11 mouse cellular contexts compared by ENCODE assay signal in genomic region chr19:45230201-45230611, GRCm38 (mm10). TPM values are rescaled to one million over a fixed set of nuclear protein-coding genes. Genes with fewer than 3 reads are reported as not detected.
DNase-seq lines count a peak whose midpoint lies in the region; ATAC-seq and TF ChIP-seq lines count a peak whose summit lies in the region.
"Had no signal": no experiment of that assay in that cellular context is flagged by ENCODE, and none has a peak within 500 bp of the region (broad histone marks: within the 10 kb centered on the region; RNA-seq: fewer than 3 reads in every experiment).

No protein-coding gene starts in this region.

- TF ChIP-seq CTCF in lung, postnatal 0 days (IDR thresholded peaks at IDR 0.05): no peak

- TF ChIP-seq EP300 in lung, postnatal 0 days (IDR thresholded peaks at IDR 0.05): no peak

- no peak overlapping the region for H3K4me3 ChIP-seq in forebrain, embryonic 11.5 days (ENCODE audit: low read depth, low read length)
- H3K4me3 ChIP-seq in forebrain, embryonic 16.5 days (replicated peaks; ENCODE audit: low read length): no peak overlapping the region
- H3K4me3 ChIP-seq in lung, postnatal 0 days (ENCODE audit: low read depth, low read length): peak overlapping the region; percentile 31; the same call in 1 of the 2 replicates
- peak overlapping the region; percentile 9; the same call in 1 of the 2 replicates for H3K4me3 ChIP-seq in limb, embryonic 13.5 days

- no peak overlapping the region for H3K9ac ChIP-seq in forebrain, embryonic 11.5 days (ENCODE audit: low read length)
- no peak overlapping the region for H3K9ac ChIP-seq in forebrain, embryonic 16.5 days (replicated peaks; ENCODE audit: low read depth, low read length)
- no peak overlapping the region for H3K9ac ChIP-seq in lung, postnatal 0 days (replicated peaks; ENCODE audit: low read depth)
- no peak overlapping the region for H3K9ac ChIP-seq in limb, embryonic 13.5 days
- H3K9ac ChIP-seq: forebrain, embryonic 15.5 days; liver, embryonic 13.5 days had no signal

- H3K27me3 ChIP-seq in forebrain, embryonic 11.5 days (ENCODE audit: control insufficient read depth, insufficient read depth, low read length): peaks cover 88% of the 10 kb centered on the region
- H3K27me3 ChIP-seq in forebrain, embryonic 16.5 days (replicated peaks; ENCODE audit: control insufficient read depth, insufficient read depth, low read length): peaks cover 67% of the 10 kb centered on the region
- peaks cover 91% of the 10 kb centered on the region for H3K27me3 ChIP-seq in lung, postnatal 0 days (replicated peaks; ENCODE audit: insufficient read depth, low read length)
- peaks cover 99% of the 10 kb centered on the region for H3K27me3 ChIP-seq in limb, embryonic 13.5 days

- no peak overlapping the region for H3K4me2 ChIP-seq in forebrain, embryonic 11.5 days (ENCODE audit: low read depth, low read length, severe bottlenecking)
- no peak overlapping the region for H3K4me2 ChIP-seq in forebrain, embryonic 16.5 days (ENCODE audit: low read length)
- H3K4me2 ChIP-seq in lung, postnatal 0 days (replicated peaks; ENCODE audit: low read depth, low read length): no peak overlapping the region
- peak overlapping the region; percentile 40; the same call in 1 of the 2 replicates for H3K4me2 ChIP-seq in limb, embryonic 13.5 days (replicated peaks)

- no peaks in the 10 kb centered on the region for H3K36me3 ChIP-seq in forebrain, embryonic 11.5 days (ENCODE audit: control insufficient read depth, insufficient read depth, low read length)
- H3K36me3 ChIP-seq in forebrain, embryonic 16.5 days (ENCODE audit: control insufficient read depth, insufficient read depth): no peaks in the 10 kb centered on the region
- no peaks in the 10 kb centered on the region for H3K36me3 ChIP-seq in lung, postnatal 0 days (ENCODE audit: insufficient read depth, low read length)
- H3K36me3 ChIP-seq in limb, embryonic 13.5 days: no peaks in the 10 kb centered on the region
- H3K36me3 ChIP-seq: forebrain, embryonic 15.5 days; liver, embryonic 13.5 days had no signal

- H3K27ac ChIP-seq in forebrain, embryonic 11.5 days (ENCODE audit: low read depth, low read length): no peak overlapping the region
- H3K27ac ChIP-seq in forebrain, embryonic 16.5 days (ENCODE audit: low read length): no peak overlapping the region
- no peak overlapping the region for H3K27ac ChIP-seq in lung, postnatal 0 days (ENCODE audit: low read length)
- no peak overlapping the region for H3K27ac ChIP-seq in limb, embryonic 13.5 days
- H3K27ac ChIP-seq: forebrain, embryonic 15.5 days; layer of hippocampus, adult 2 months; liver, embryonic 13.5 days had no signal

- peak; percentile 58 for DNase-seq in forebrain, embryonic 11.5 days (ENCODE audit: low spot score)
- no peak for DNase-seq in lung, postnatal 0 days (ENCODE audit: low spot score)
- no peak for DNase-seq in lung, postnatal 36 days
- no peak for DNase-seq in yolk sac, embryonic 10.5 days (ENCODE audit: low spot score)
- DNase-seq in lung, adult 18-20 months: no peak
- no peak for DNase-seq in left cerebral cortex, adult 11 months (ENCODE audit: low spot score)
- DNase-seq: liver, embryonic 13.5 days had no signal

- peaks cover 9% of the 10 kb centered on the region for H3K4me1 ChIP-seq in forebrain, embryonic 11.5 days (replicated peaks; ENCODE audit: control insufficient read depth, insufficient read depth, low read length)
- H3K4me1 ChIP-seq in forebrain, embryonic 16.5 days (replicated peaks; ENCODE audit: control insufficient read depth, insufficient read depth, low read length): peaks cover 15% of the 10 kb centered on the region
- 0 out of 2 replicates have a peak, but pooled peaks cover 3% of the 10 kb centered on the region for H3K4me1 ChIP-seq in lung, postnatal 0 days (ENCODE audit: insufficient read depth, low read depth, low read length)
- H3K4me1 ChIP-seq in limb, embryonic 13.5 days: peaks cover 32% of the 10 kb centered on the region

- no peak for ATAC-seq in forebrain, embryonic 11.5 days (replicated peaks; ENCODE audit: low FRiP score)
- no peak for ATAC-seq in forebrain, embryonic 16.5 days
- ATAC-seq in lung, postnatal 0 days: no peak
- ATAC-seq in limb, embryonic 13.5 days (ENCODE audit: low FRiP score, low read depth): no peak
- ATAC-seq: forebrain, embryonic 15.5 days had no signal

- under 1% methylated on average over 20 of the region's 20 CpGs for WGBS in forebrain, embryonic 11.5 days
- WGBS in forebrain, embryonic 16.5 days: under 1% methylated on average over 20 of the region's 20 CpGs
- 4% methylated on average over 20 of the region's 20 CpGs for WGBS in lung, postnatal 0 days
- WGBS in limb, embryonic 13.5 days: under 1% methylated on average over 20 of the region's 20 CpGs

- H3K9me3 ChIP-seq in forebrain, embryonic 11.5 days (ENCODE audit: control insufficient read depth, low read length): no peaks in the 10 kb centered on the region
- H3K9me3 ChIP-seq in forebrain, embryonic 16.5 days (ENCODE audit: control insufficient read depth, low read length): no peaks in the 10 kb centered on the region
- H3K9me3 ChIP-seq in lung, postnatal 0 days (ENCODE audit: low read length): no peaks in the 10 kb centered on the region
- no peaks in the 10 kb centered on the region for H3K9me3 ChIP-seq in limb, embryonic 13.5 days
- H3K9me3 ChIP-seq: forebrain, embryonic 15.5 days; liver, embryonic 13.5 days had no signal

RNA-seq across cellular contexts. Expression of gene Lbx1, which starts 5.4 kb away (rescaled TPM):
- 0.11 TPM in 1 of 2 replicates, not detected in the other for polyA plus RNA-seq in forebrain, embryonic 11.5 days (2014; fragmentation: Nextera tagmentation; extraction: Ambion mirVana)
- polyA plus RNA-seq in forebrain, embryonic 16.5 days (2015; fragmentation: Nextera tagmentation; extraction: Ambion mirVana): not detected in 2 replicates
- not detected in 2 replicates for polyA plus RNA-seq in lung, postnatal 0 days (2015; fragmentation: Nextera tagmentation; extraction: Ambion mirVana)
- polyA plus RNA-seq in limb, embryonic 13.5 days (2015; fragmentation: Nextera tagmentation; extraction: Ambion mirVana): 1.4 and 1.5 TPM in 2 replicates
- polyA plus RNA-seq: forebrain, embryonic 15.5 days; liver, embryonic 13.5 days had no signal

Comparison
In these comparisons a context has a peak if more than half of its experiments do, and no peak if none do; other contexts are left out.
1. H3K4me3 ChIP-seq: peak in lung, postnatal 0 days (single experiment) and limb, embryonic 13.5 days (single experiment); none in forebrain, embryonic 11.5 days (single experiment) and forebrain, embryonic 16.5 days (single experiment).